Mouse (Mus musculus) Muller cell, postnatal 12 days (primary cell): ENCODE results near the gene Cstf3.
"Not testable (repeated sequence)": the region's sequence is repeated elsewhere in the genome, so short reads cannot be mapped to it uniquely, and the experiment has no call there.

Experiments used
- DNase-seq: peaks from one replicate; pipeline ENCODE4 v3.0.0-alpha.2; 2015; ENCODE audit errors: inconsistent ontology term

The Cstf3 gene

GRCm38 (mm10) chr2:104590068-104590828, at the start of gene Cstf3:
Gene Cstf3, plus strand, starts transcription at chr2:104590523.
- DNase-seq, result peak; percentile 98

- not testable (repeated sequence) for DNase-seq
Measured at GRCm38 (mm10) chr2:104556711-104557110, 33.6 kb upstream of the Cstf3 start.

GRCm38 (mm10) chr2:104557722-104558121, 32.6 kb upstream of the Cstf3 start:
- DNase-seq, result no peak

GRCm38 (mm10) chr2:104558326-104558725, 32.0 kb upstream of the Cstf3 start:
- no peak for DNase-seq

DNA sequence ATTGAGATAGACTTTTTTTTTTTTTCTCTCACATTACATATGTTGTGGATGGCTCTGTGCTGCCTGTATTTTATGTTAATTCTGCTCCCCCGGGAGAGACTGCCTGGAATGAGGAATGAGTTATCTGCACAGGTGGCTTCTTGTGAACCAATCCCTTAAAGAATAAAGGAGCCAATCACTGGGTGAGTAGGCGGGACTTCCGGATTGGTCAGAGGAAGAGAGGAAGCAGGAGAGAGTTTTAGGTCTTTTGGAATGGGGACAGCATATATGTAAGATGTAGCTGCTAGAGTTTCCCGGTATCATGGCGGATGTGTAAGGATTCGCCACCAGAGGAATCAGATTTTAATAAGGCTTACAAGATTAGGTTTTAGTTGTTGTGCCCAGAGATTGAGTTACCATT, 31.4 kb upstream of the Cstf3 start:
- DNase-seq, result no peak

DNA sequence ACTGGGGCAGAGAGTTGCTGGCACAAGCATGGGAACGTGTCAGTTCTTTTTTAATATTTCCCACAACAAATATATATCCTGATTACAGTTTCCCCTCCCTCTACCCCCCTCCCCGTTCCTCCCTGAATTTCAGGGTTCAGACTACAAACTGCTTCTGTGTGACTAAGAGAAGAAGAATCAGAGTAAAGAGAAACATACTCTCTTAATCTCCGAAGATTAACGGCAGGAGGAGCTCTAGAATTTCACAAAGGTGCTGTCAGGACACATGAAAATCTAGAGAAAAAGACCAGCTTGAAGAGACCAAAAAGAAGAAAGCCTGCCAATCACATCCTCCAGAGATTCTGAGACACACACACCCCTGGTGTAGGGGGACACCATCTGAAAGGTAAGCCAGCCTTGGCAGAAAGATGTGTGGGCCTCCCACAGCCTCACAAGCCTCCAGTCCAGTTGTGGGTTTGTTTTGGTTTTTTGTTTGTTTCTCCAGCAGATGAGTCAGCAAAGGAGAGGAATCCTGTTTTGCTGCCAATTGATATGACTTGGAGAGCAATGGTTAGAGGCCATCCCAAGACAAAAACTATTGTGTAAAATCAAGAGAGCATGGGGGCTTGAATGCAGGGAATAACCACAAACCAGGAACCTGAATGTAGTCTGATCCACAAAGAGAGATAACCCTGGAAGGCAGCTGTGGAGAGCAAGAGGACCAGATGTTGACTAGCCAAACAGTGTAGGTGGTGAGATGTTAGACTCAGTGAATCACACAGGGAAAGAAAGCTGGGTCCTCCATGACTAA, 30.5 kb upstream of the Cstf3 start:
- peak; percentile 49 for DNase-seq

- no peak for DNase-seq
Measured at GRCm38 (mm10) chr2:104561386-104561785, 28.9 kb upstream of the Cstf3 start.

DNA sequence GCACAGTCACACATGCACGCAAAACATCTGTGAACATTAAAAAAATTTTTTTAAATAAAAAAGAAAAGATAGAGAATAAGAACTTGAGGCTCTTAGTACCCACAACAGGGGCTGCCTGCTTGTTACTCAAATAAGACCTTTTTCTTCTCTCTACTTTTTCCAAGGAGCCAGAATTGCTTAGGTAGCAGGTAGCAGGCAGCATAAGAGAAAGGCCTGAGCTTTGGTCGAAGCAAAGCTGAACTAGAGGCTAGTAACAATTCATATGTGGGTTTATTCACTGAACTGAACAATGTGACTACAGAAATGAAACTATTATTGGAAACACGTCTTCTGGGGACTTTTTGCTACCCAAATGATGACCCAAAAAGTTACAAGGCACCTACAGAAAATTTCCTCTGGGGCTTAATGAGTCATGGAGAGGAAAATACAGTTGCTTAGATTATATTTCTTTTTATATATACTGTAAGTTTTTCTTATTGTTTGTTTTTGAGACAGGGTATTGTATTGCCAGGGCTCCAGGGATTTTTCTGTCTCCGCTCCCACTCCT, 28.3 kb upstream of the Cstf3 start:
- DNase-seq, result no peak

DNA sequence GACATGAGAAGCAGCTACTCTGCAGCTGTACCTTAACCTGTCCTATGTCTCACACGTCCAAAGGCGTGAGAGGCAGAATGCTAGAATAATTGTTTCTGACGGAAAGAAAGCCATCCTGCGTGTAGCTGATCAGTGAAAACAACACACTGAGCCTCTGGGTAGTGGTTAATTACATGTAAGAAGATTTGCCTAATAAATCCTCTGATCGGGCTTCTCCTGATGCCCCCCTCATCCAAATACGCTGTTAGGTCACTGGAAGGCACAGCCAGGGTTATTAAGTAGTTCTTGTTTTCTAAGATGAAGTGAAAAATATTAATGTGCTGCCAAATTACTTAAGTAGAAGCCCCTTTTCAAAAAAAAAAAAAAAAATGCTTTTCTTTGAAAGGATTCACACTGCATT, 18.3 kb upstream of the Cstf3 start:
- no peak for DNase-seq

- DNase-seq, result no peak
Measured at GRCm38 (mm10) chr2:104576216-104576615, 14.1 kb upstream of the Cstf3 start.

DNA sequence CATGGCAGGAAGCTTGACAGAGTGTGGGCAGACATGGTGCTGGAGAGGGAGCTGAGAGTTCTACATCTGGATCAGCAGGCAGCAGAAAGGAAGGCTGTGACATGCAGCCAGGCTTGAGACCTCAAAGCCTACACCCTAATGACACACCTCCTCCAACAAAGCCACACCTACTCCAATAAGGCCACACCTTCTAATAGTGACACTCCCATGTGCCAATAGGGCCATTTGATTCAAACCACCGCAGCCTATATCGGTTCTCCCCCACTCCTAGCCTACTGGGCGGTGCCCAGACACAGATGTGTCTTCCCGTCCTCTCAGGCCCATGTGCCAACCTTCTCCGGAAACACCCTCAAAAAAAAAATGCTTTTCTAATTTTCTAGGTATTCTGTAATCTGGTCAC, 12.3 kb upstream of the Cstf3 start:
- no peak for DNase-seq

- no peak for DNase-seq
Measured at GRCm38 (mm10) chr2:104578836-104579604, 11.3 kb upstream of the Cstf3 start.

DNA sequence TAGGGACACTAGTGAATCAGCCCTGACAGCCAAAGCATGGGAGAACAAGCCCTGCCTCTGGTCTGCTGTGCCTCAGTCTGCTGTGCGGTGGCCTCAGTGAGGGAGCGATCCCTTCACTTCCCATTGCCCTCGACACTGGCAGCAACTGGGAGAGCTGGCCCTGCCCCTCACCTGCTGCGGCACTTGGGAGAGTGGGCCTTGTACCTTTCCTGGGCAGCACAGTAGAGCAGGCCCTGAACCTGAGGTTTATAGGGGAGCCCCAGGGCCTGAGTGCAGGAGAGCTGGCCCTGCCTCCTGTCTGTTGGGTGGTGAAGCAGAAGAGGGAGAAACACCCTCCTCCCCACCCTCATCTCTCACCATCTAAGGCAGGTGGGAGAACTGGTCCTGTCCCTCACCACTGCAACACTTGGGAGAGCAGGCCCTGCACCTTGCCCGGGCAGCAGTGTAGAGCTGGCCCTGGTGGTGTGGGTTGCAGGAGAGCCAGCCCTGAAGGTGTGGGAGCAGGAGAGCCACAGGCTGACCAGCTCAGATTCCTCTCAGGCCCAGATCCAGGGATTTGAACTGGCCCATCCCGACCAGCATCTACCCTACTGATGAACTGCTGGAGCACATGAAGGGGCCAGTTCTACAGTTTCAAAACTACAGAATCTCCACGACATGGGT, 10.4 kb upstream of the Cstf3 start:
- no peak for DNase-seq

DNA sequence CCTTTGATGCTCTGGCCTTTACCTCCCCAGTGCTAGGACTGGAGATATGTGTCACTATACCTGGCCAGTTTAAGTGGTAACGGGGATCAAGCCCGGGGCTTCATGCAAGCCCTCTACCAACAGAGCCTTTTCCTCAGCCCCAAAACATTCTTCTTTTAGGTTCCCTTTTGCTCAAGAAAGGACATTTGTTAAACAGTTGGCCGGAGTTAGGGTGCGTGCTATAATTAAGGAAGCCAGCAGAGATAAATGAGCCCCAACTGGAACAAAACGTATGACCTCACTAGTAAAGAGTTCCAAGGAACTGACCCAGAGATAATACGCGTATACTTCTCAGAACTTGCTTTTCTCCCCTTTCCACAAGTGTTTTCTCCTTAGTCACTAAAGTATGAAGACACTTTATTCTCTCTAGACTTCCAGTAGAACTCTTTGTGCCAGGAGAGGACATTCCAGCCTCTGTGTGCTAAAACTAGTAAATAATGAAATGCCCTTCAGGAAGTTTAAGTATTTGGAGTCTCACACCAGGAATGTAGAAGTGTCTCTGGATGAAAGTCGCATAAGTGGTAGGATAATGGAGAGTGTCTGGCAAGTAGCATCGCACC, 8.9 kb upstream of the Cstf3 start:
- DNase-seq, result peak; percentile 85

DNA sequence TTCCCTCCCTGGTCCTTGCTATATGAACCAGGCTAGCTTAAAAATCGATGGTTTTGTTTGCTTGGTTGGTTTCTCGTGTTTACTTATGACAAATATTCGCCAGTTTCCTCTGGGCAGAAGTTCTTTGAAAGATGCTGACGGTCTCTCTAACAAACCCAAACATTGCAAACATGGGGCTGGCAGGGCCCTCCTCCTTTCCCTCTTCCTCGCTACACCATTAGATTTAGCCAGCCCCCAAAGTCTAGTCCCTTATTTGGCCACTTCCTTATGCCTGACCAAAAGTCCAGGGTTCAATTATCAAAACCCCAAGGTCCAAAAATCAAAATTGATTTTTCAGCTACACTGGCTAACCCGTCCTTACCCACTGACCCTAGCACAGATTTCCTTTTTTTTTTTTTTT, 7.3 kb upstream of the Cstf3 start:
- DNase-seq, result no peak

GRCm38 (mm10) chr2:104584226-104584625, 6.1 kb upstream of the Cstf3 start:
- DNase-seq, result no peak

DNA sequence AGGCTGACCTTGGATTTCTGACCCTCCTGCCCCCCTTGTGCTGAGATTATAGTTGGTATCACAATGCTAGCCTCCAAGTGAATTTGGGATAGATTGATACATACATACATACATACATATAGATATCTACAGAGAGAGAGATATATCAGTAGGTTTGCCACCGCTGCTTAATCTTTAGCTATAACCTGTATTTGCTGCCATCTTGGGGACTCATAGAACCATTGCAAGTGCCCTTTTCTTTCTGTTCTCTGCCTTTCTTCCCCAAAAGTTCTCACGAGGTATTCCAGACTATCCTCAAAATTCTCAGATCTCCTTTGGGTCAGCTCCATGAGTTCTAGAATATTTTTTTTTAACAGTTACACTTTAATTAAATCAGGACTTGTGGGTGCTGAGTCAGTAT, 4.7 kb upstream of the Cstf3 start:
- no peak for DNase-seq

- no peak for DNase-seq
Measured at GRCm38 (mm10) chr2:104588552-104588951, 1.8 kb upstream of the Cstf3 start.

DNA sequence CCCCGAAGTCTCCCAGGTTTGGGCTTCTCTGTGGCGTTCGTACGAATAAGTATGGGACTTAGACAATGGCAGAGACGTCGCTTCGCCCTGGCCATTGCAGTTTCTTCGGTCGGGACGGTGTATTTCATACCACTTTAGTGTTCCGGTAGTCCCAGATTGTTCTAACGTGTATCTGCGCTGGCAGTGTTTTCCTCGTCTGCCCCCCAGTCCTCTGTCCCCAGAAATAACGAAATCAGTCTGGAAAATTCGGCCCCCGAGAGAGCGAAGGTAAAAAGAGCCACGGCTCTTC, 450 bp downstream of the Cstf3 start:
- DNase-seq, result no peak

DNA sequence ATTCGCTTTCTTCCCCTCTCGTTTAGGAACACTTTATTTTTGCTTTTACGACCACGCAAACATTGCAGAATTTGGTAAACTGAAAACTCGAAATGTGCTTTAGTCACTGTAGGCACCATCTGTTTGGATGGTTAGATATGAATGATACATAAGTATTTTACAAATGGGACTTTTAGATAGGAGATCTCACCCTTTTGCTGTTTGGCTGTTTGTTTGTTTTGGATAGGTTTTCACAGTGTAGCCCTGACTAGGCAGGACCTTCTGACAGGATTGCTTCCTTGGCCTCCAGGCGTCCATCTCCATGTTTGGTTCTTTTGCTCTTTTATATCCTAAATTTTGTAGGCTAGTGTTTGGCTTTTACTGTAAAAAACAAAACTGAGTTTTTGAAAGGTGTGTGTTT, 818 bp downstream of the Cstf3 start:
- DNase-seq, result no peak

DNA sequence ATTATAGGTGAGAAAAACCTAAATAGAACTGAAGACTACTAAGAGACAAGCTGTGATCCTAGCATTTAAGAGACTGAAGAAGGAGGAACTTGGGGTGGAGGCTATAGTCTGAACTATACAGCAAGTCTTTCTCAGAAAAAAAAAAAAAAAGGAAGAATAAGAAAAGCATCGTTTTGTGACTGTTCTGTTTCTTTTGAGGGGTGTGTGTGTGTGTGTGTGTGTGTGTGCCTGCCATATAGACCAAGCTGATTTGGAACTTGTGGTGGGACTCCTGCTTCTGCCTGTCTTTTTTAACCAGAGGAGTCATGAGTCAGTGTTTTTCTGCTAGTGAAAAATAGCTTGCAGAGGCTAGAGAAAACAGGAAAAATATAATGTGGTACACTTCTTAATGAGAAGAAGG, 4.7 kb downstream of the Cstf3 start:
- DNase-seq, result no peak
